Mouse (Mus musculus) heart, embryonic 12.5 days (tissue): ENCODE data around the gene Pole3. TPM values are rescaled to one million over a fixed set of nuclear protein-coding genes. Genes with fewer than 3 reads are reported as not detected.
A peak's percentile ranks its signal among the peaks of the same experiment; 100 is the strongest.
"Not testable (repeated sequence)": the region's sequence is repeated elsewhere in the genome, so short reads cannot be mapped to it uniquely, and the experiment has no call there.

Source experiments
- ATAC-seq: fragments of 200-750 bp; cut with Nextera tagmentation; 2 replicates; pipeline ENCODE4 v1.8.0; 2017; ENCODE audit warnings: moderate TSS enrichment, moderate library complexity; ENCODE audit not compliant: insufficient number of reproducible peaks, low FRiP score
- H3K27ac ChIP-seq: fragments of 300-500 bp; sonication (generic); 2 replicates; pipeline ENCODE4 v1.5.1; 2016; ENCODE audit warnings: mild to moderate bottlenecking, moderate library complexity; ENCODE audit not compliant: poor library complexity, severe bottlenecking
- H3K27me3 ChIP-seq: fragments of 300-500 bp; sonication (generic); replicated peaks from 2 replicates; pipeline ENCODE4 v1.6.1; 2016; ENCODE audit warnings: mild to moderate bottlenecking, moderate library complexity
- H3K36me3 ChIP-seq: fragments of 300-500 bp; sonication (generic); 2 replicates; pipeline ENCODE4 v1.6.1; 2016; ENCODE audit warnings: mild to moderate bottlenecking, moderate library complexity
- H3K4me1 ChIP-seq: fragments of 300-500 bp; sonication (generic); replicated peaks from 2 replicates; pipeline ENCODE4 v1.6.1; 2016; ENCODE audit warnings: mild to moderate bottlenecking
- H3K4me2 ChIP-seq: fragments of 300-500 bp; sonication (generic); 2 replicates; pipeline ENCODE4 v1.6.1; 2016; ENCODE audit warnings: mild to moderate bottlenecking, moderate library complexity
- H3K4me3 ChIP-seq: fragments of 300-500 bp; sonication (generic); 2 replicates; pipeline ENCODE4 v1.5.1; 2016; ENCODE audit warnings: mild to moderate bottlenecking
- H3K9ac ChIP-seq: fragments of 300-500 bp; sonication (generic); 2 replicates; pipeline ENCODE4 v1.6.1; 2016; ENCODE audit warnings: mild to moderate bottlenecking, moderate library complexity
- H3K9me3 ChIP-seq: fragments of 300-500 bp; sonication (generic); replicated peaks from 2 replicates; pipeline ENCODE4 v1.6.1; 2016; ENCODE audit warnings: mild to moderate bottlenecking, moderate library complexity
- WGBS: fragments of 180-500 bp; shearing (Covaris S2); methylation state at CpG from one replicate; pipeline ENCODE4 v1.1.7; 2016; 5-methylcytosine and 5-hydroxymethylcytosine counted together
- polyA plus RNA-seq: library from polyadenylated mRNA; unstranded; fragments of >200 nt; fragmentation: Nextera tagmentation; extraction: Ambion mirVana; gene quantifications from 2 replicates; pipeline ENCODE4 v1.2.1, GENCODE M21; 2016

Gene Pole3
- polyA plus RNA-seq, 1 experiment from 2014 or later, result 53.6 TPM

- 0 out of 2 replicates have a peak, but pooled peaks cover 3% of the 10 kb centered on the region for H3K27me3 ChIP-seq
- WGBS, result 88% methylated on average over 5 of the region's 5 CpGs
- H3K9ac ChIP-seq, result no peak overlapping the region
- no peak overlapping the region for H3K4me3 ChIP-seq
- H3K27ac ChIP-seq, result no peak overlapping the region
- no peak for ATAC-seq
- H3K4me1 ChIP-seq, result no peaks in the 10 kb centered on the region
- H3K36me3 ChIP-seq, result no peaks in the 10 kb centered on the region
- no peaks in the 10 kb centered on the region for H3K9me3 ChIP-seq
- no peak overlapping the region for H3K4me2 ChIP-seq
Measured at GRCm38 (mm10) chr4:62487172-62487571, 37.7 kb downstream of the Pole3 start.

- no peak for ATAC-seq
- WGBS, result 90% methylated on average over 15 of the region's 15 CpGs
- no peaks in the 10 kb centered on the region for H3K36me3 ChIP-seq
Measured at GRCm38 (mm10) chr4:62486162-62486696, 38.6 kb downstream of the Pole3 start.

GRCm38 (mm10) chr4:62485450-62486161 is 39.3 kb downstream of the Pole3 start:
- no peak for ATAC-seq
- H3K36me3 ChIP-seq, result no peaks in the 10 kb centered on the region
- no peaks in the 10 kb centered on the region for H3K4me1 ChIP-seq
- 81% methylated on average over 8 of the region's 8 CpGs for WGBS
- H3K9ac ChIP-seq, result no peak overlapping the region
- no peaks in the 10 kb centered on the region for H3K9me3 ChIP-seq
- H3K27ac ChIP-seq, result no peak overlapping the region
- peaks cover 13% of the 10 kb centered on the region; the same call in 1 of the 2 replicates for H3K27me3 ChIP-seq
- H3K4me3 ChIP-seq, result no peak overlapping the region
- no peak overlapping the region for H3K4me2 ChIP-seq

More at GRCm38 (mm10) chr4:62486162-62486696, 38.6 kb downstream of the Pole3 start:
- no peaks in the 10 kb centered on the region for H3K9me3 ChIP-seq
- no peak overlapping the region for H3K9ac ChIP-seq
- no peak overlapping the region for H3K4me3 ChIP-seq
- H3K4me1 ChIP-seq, result no peaks in the 10 kb centered on the region
- no peak overlapping the region for H3K4me2 ChIP-seq
- H3K27me3 ChIP-seq, result peaks cover 11% of the 10 kb centered on the region; the same call in 1 of the 2 replicates
- no peak overlapping the region for H3K27ac ChIP-seq

GRCm38 (mm10) chr4:62484928-62485327 is 39.9 kb downstream of the Pole3 start:
- 73% methylated on average over 3 of the region's 3 CpGs for WGBS
- Histone ChIP-seq H3K27ac (no peak overlapping the region), H3K9me3 (no peaks in the 10 kb centered on the region), H3K36me3 (no peaks in the 10 kb centered on the region), H3K4me3 (no peak overlapping the region), H3K4me1 (peaks cover 1% of the 10 kb centered on the region; the same call in 1 of the 2 replicates), H3K27me3 (peaks cover 19% of the 10 kb centered on the region; the same call in 1 of the 2 replicates), H3K9ac (no peak overlapping the region), H3K4me2 (no peak overlapping the region)
- no peak for ATAC-seq

- 47% methylated on average over 10 of the region's 10 CpGs for WGBS
- H3K27ac ChIP-seq, result no peak overlapping the region
- no peak overlapping the region for H3K9ac ChIP-seq
- H3K9me3 ChIP-seq, result no peaks in the 10 kb centered on the region
- ATAC-seq, result no peak; the same call in 1 of the 2 replicates
- H3K4me3 ChIP-seq, result no peak overlapping the region
- H3K36me3 ChIP-seq, result no peaks in the 10 kb centered on the region
- H3K4me1 ChIP-seq, result peaks cover 9% of the 10 kb centered on the region
- H3K27me3 ChIP-seq, result peaks cover 37% of the 10 kb centered on the region
- peak overlapping the region; percentile 94; the same call in 1 of the 2 replicates for H3K4me2 ChIP-seq
Measured at GRCm38 (mm10) chr4:62480709-62481605, 43.9 kb downstream of the Pole3 start.

- Histone ChIP-seq H3K27ac (no peak within 1 kb of the TSS), H3K9me3 (no peaks in the 10 kb centered on the region), H3K4me2 (peak within 1 kb of the TSS; percentile 94), H3K27me3 (peaks cover 37% of the 10 kb centered on the region), H3K36me3 (no peaks in the 10 kb centered on the region), H3K4me3 (peak within 1 kb of the TSS; percentile 55), H3K4me1 (peaks cover 9% of the 10 kb centered on the region), H3K9ac (peak within 1 kb of the TSS; percentile 39; the same call in 1 of the 2 replicates)
- ATAC-seq, result peak; percentile 78
- 3% methylated on average over 70 of the region's 71 CpGs for WGBS
Measured at GRCm38 (mm10) chr4:62479937-62480708, 44.7 kb downstream of the Pole3 start, which contains the start of gene Bspry. Gene Bspry, plus strand, starts transcription at chr4:62480053.

- ATAC-seq, H3K4me1 ChIP-seq, H3K27ac ChIP-seq, H3K36me3 ChIP-seq, H3K9me3 ChIP-seq: not testable (repeated sequence)
- peaks cover 37% of the 10 kb centered on the region for H3K27me3 ChIP-seq
- WGBS, result 16% methylated on average over 11 of the region's 11 CpGs
- peak overlapping the region; percentile 55 for H3K4me3 ChIP-seq
- H3K4me2 ChIP-seq, result peak overlapping the region; percentile 94
- H3K9ac ChIP-seq, result 0 out of 2 replicates have a peak overlapping the region, but pooled peaks have one; percentile 39
Measured at GRCm38 (mm10) chr4:62479593-62479936, 45.3 kb downstream of the Pole3 start.

- no peak overlapping the region for H3K27ac ChIP-seq
- 74% methylated on average over 6 of the region's 6 CpGs for WGBS
Measured at GRCm38 (mm10) chr4:62477542-62478244, 47.2 kb downstream of the Pole3 start.

GRCm38 (mm10) chr4:62475793-62476192 is 49.1 kb downstream of the Pole3 start:
- Histone ChIP-seq H3K4me1 (peaks cover 9% of the 10 kb centered on the region), H3K36me3 (no peaks in the 10 kb centered on the region), H3K9me3 (no peaks in the 10 kb centered on the region), H3K27ac (no peak overlapping the region), H3K4me2 (no peak overlapping the region), H3K9ac (no peak overlapping the region), H3K4me3 (no peak overlapping the region), H3K27me3 (peaks cover 25% of the 10 kb centered on the region)
- ATAC-seq, result no peak
- WGBS, result 76% methylated on average over 6 of the region's 6 CpGs

More at GRCm38 (mm10) chr4:62477542-62478244, 47.2 kb downstream of the Pole3 start:
- Histone ChIP-seq H3K36me3 (no peaks in the 10 kb centered on the region), H3K9me3 (no peaks in the 10 kb centered on the region), H3K27me3 (peaks cover 37% of the 10 kb centered on the region), H3K4me3 (no peak overlapping the region), H3K9ac (no peak overlapping the region), H3K4me2 (no peak overlapping the region), H3K4me1 (peaks cover 9% of the 10 kb centered on the region)
- ATAC-seq, result no peak

- Histone ChIP-seq H3K36me3 (no peaks in the 10 kb centered on the region), H3K4me2 (no peak overlapping the region), H3K27ac (no peak overlapping the region), H3K4me3 (no peak overlapping the region), H3K4me1 (peaks cover 9% of the 10 kb centered on the region), H3K9me3 (no peaks in the 10 kb centered on the region), H3K9ac (no peak overlapping the region), H3K27me3 (peaks cover 20% of the 10 kb centered on the region)
- ATAC-seq, result no peak
- 75% methylated on average over 2 of the region's 2 CpGs for WGBS
Measured at GRCm38 (mm10) chr4:62475131-62475530, 49.7 kb downstream of the Pole3 start.
